Mouse (Mus musculus) retina, embryonic 14.5 days (tissue): Measurements from ENCODE around the gene Otop2.

ENCODE experiments used
- DNase-seq: peaks from one replicate; pipeline ENCODE4 v3.0.0-alpha.2; 2015; ENCODE audit warnings: low spot score

Gene Otop2

DNA sequence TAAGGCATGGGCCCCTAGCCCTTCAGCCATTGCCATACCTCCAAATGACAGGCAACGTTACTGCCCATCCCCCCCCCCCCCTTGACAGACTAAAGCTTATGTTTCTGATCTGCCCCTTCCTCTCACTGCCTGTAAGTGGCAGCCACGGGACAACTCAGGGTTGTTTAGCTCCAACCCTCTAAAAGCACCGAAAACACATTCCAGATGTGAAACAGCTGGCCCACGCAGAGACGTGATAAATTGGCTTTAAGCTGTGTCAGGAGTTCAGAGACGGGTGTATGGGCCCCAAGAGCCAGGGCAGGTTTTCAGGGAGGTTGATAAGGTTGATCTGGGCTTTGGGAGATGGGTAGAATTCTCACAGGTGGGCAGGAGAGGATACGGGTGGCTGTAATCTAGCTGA, 38.6 kb downstream of the Otop2 start:
- DNase-seq: no peak

DNA sequence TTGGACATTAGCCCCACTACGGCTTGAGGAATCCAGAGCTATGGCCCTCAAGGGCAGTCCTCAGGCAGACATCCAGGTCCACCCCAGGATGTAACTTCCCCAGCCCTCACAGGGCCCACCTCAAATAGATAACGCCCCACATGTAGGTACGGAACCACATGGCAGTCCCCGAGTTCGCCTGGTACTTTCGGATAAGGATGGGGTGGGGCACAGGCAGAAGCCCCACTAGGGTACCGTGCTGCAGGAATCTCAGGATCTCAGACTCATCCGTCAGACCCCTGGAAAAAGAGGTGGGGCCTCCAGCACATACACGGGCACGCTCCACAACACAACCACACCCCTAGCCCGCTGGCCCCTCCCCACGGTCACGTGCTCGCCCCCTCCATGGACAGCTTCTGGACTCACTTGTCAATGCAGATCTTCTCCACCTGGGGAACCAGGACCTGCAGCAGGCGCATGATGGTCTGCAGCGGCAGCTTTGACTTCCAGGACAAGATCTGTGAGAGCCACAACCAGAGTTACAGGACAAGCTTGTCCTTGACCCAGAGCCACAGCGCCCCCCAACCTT, 41.8 kb downstream of the Otop2 start:
- DNase-seq: no peak

DNA sequence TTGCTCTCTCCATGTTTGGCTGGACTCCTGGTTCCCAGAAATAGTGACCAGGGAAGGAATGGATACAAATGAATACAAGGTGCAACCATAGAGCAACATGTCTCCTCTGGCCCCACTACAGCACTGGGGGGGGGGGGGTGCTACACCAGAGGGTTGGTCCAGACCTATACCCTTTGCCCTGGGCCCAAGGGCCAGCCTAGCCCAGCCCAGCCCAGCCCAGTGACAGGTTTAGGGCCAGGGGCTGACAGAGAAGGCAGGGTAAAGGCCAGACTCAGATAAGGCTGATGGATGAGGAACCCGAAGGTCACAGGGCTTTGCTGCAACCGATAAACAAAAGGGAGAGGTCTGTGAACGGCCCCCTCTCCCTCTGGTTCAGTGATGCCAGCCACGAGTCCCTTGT, 43.0 kb downstream of the Otop2 start:
- DNase-seq: no peak

DNA sequence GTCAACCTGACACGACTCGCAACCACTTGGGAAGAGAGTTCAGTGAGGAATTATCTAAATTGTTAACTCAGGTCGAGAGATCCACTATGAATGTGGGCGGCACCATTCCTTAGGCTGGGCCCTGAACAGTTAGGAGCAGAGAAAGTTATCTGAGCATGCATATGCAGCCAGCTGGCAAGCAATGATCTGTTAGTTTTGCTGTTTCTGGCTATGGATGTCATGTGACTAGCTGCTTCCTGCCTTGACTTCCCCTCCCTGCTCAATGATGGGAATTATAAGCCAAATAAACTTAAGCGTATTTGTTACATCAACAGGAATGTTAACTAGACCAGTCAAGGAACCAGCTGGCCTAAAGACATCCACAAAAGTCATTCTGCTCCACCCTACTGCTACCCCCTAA, 46.4 kb downstream of the Otop2 start:
- no peak for DNase-seq

DNA sequence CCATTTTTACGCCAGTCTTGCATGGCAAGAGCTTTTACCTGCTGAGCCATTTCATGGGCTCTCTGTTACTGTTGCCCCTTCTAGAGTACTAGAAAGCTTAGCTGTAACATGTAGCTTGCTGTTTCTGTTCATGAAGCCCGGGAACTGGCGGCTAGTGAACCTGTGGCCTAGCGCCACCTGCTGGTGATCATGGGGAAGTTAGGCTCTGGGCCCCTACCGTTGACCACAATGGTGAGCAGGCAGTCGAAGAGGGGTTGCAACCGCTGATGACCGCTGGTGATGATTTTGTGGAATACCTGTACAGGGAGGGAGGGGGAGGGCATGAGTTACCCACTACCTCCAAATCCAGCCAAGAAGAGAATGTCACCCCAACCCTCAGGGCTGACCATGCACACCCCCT, 47.2 kb downstream of the Otop2 start:
- peak; percentile 95 for DNase-seq

DNA sequence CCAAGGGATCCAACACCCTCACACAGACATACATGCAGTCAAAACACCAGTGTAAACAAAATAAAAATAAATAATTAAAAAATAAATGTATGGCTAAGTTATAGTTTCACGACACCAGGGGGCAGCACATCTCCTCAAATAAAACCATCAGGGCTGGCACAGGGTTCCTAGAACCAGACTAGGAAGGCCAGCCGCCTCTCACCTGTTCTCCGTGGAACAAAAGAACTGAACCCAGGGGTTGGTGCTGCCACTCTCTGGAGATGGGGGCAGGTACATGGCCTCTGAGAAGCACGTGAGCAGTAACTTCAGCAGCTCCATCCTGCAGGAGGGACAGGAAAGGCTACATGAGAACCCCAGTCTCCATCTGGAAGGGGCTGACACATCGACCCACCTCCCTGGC, 51.5 kb downstream of the Otop2 start:
- DNase-seq: peak; percentile 87

DNA sequence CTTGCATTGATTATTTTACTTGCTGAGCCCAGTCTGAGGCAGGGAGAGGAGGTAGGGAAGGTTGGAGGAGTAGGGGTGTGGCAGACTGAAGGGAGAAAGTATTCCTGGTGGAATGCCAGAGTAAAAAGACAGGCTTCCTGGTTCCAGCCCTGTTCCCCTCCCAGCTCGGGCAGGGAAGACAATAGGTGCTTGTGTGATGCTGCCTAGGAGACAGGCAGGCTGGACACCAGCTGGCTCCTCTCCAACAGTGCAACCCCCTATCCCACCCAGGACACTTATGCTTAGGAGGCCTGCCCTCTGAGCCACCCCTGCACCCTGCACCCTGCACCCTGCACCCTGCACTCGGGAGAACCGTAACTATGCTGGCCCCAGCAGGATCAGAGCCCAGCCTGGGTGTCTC, 52.3 kb downstream of the Otop2 start:
- DNase-seq: no peak

DNA sequence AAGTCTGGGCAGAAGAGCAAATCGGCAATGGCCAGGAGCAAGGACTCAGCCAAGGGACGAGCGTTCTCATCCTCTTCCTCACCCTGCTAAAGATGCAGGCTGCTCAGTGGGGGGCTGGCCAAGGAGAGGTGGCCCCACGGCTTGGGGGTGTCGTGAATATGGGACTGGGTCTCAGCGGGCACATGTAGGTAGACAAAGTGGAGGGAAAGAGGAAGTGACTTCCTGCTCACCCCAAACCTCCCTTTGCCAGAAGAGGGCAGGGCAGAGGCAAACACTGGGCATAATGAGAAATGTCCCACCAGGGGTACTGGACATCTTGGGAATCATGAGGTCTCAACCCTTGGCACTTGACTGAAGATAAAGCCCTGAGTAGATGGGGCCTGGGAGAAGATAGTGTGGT, 52.8 kb downstream of the Otop2 start:
- no peak for DNase-seq

DNA sequence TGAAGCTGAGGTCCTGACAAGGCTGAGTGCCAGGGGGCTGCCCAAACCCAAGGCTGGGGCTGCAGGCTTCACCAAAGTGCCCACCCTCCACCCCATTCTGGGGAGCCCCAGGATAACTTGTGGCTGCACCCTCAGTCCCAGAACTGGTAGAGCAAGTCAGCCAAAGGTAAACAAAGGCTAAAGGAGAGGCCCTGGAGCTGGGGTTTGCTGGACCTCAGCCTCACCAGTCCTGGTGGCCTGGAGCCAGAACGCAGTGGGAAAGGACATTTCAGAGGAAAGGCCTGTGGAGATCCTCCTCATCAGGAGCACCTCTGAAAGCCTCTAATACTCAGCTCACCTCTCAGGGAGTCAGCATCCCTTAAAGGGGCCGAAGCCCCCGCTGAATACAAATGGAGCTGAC, 57.2 kb downstream of the Otop2 start:
- no peak for DNase-seq

DNA sequence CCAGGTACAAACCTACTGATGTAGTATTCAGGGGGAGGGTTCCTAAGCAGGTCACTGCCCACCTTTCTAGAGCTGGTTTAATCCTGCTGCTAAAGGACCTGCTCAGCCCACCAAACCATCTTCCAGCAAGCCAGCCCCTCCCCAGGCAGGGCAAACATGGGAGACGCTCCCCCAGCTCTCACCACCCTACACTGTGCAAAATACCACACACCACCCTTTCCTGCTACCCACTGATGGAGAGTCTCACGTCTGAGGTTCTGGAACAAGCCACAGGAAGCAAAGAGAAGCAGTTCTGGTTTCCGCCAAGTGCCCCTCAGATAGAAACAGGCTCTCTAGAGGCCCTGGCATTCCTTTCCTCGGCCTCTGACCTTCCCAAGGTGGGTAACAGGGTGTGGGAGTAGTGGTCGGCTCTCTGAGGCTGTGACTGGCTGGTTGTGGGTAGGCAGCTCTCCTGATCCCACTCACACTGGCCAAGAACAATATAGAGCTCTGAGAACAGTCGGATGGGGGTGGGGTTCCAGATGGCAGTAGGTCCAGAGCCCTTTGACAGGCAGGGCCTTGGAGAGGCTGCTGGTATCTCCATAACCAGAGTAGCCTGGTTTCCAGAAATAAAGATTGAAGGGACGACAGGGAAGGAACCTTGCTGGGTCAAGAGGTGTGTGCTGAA, 59.2 kb downstream of the Otop2 start:
- DNase-seq: no peak

DNA sequence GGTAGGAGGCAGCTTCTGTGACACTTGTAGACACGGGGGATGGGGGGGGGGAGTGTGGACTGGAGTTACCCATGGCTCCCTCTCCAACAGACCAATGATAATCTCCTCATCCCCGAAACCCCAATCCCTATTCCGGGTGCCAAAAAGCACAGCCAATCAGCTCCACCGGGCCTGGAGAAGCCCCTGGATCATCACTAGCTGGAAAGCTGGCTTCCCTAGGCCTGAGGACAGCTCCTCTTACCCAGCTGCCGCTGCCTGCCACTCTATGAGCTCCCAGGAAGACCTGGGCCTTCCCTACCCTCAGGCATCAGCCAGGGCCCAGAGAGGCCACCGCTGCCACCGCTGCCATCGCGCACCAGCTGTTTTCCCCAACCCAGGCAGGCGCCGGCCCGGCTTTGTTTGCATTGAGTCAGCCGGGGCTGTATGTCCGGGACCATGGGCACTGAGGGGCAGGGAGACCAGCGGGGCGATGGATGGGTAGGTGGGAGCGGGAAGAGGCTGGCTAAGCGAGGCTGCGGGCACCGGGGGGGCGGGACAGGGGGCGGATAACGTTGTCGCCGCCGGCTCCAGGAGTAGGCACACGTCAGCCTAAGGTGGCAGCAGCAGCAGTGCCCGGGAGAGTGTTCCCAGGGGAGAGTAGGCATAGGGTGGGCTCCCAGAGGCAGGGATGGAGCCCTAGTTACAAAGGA, 59.9 kb downstream of the Otop2 start:
- no peak for DNase-seq

DNA sequence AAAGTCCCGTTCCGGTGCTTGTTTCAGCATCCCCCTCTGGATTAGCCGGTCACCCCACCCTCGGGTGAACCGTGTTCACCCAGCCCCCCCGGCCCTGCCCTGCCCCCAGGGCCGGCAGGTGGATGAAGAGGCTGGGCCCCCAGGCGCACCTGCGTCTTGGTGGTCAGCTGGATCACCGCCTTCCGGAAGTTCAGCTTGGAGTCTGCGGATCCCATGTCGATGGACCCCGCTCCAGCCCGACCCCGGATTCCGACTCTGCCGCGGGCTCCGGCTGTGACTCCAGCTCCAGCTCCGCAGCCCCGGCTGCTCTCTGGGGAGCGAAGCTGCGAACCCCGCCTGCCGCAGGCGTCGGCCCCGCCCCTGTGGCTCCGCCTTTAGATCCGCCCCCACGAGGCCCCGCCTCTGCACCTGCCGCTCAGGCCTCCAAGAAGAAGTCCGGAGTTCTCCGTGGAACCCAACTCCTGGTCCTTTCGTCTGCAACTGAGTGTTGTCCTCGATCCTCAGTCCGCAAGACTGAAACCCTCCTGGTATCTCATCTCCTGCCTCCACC, 60.5 kb downstream of the Otop2 start, which contains the start of gene Hid1:
Gene Hid1 (minus strand): TSS at position 362 of the 550 bp plus-strand sequence.
- DNase-seq: peak; percentile 84

DNA sequence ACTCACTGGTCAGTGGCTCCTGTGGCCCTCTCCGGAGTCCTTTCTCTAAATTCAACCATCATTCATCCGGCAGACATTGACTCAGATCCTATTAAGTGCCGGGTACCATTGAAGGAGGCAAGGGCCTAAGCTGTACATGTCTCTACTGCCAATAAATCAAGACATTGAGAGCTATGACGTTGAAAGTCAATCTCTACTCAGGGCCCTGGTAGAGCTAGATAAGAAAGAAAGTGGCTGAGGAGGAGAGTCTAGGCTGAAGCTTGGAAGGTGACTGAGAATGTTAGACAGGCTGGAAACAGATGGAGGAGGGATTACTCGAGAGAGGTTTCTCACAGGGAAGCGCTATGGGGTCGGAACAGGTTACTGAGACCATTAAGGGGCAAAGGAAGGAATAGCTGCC, 63.4 kb downstream of the Otop2 start:
- DNase-seq: no peak

DNA sequence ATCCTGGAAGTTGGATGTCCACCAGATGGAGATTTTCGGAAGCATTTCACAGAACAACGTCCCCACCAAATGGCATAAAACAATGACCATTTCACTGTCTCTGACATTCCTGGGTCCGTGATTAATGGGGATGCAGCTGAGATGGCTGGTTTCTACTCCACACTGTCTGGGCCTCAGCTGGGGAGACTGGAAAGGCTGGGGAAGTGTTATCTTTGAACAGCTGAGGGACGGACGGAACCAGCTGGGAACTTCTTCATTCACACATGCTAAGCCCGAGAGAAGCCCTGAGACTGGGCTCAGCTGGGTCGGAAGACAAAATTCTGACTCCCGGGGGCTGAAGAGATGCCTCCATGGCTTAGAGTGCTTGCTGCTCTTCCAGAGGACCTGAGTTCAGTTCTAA, 64.4 kb downstream of the Otop2 start:
- no peak for DNase-seq

DNA sequence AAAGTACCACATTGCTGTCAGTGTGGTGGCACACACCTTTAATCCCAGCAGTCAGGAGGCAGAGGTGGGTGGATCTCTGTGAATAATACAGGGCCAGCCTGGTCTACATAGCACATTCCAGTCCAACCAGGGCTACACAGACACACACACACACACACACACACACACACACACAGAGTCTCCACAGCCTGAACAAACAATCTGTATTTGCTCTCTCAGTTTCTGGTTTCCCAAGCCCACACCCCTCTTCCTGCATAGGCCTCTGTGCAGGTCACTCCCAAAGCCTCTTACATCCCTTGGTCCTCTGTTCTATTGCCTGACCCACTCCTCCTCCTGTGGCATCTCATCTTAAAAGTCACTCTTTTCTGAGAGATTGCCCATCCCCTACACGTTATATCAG, 65.1 kb downstream of the Otop2 start:
- DNase-seq: no peak

DNA sequence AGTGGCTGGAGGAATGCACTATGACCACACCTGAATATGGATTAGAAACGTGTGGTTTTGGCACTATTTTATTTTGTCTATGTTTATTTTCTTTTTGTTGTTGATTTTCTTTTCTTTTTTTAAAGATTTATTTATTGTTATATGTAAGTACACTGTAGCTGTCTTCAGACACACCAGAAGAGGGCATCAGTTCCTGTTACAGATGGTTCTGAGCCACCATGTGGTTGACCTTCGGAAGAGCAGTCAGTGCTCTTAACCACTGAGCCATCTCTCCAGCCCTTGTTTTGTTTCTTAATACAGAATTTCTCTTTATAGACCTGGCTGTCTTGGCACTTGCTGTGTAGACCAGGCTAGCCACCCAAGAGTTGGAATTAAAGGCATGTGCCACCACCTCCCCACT, 65.8 kb downstream of the Otop2 start:
- no peak for DNase-seq

DNA sequence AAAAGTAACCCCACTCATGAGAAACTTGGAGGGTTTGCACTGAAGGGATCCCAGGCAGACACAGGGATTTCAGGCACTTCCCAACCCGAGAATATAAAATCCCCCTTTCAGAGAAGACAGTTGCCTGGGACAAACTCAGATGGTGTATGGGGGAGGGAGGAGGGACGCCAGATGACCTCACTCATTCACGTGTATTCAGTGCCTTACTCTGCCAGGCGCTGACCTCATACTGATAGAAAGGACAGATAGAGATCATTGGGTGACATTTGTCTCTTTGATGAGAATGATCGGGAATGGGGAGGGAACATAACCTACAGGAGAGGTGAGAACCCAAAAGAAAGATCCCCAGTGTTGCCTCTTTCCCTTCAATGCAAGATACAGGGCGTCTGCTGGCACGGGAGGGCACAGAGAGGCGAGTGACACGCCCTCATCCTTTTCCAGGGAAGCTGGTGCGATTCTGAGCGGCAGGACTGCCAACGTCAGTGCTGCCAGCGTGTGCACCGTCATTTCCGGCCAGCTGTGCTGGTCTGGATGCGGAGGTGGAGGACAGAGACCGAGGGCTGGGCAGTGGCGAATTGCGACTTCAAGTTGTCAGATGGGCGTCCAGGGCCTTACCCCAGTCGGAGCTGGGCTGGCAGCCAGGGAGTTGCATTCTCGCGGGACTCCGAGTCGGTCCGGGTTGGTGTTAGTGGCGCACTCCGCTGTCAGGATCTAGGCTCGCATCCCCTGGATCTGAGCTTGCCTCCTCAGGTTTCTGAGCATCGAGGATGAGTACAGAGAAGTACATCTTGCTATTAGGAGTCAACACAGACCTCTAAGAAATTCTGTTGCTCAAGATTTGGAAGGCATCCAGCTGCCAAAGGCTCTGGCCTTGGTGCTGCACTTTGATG, 67.1 kb downstream of the Otop2 start:
- DNase-seq: peak; percentile 67

DNA sequence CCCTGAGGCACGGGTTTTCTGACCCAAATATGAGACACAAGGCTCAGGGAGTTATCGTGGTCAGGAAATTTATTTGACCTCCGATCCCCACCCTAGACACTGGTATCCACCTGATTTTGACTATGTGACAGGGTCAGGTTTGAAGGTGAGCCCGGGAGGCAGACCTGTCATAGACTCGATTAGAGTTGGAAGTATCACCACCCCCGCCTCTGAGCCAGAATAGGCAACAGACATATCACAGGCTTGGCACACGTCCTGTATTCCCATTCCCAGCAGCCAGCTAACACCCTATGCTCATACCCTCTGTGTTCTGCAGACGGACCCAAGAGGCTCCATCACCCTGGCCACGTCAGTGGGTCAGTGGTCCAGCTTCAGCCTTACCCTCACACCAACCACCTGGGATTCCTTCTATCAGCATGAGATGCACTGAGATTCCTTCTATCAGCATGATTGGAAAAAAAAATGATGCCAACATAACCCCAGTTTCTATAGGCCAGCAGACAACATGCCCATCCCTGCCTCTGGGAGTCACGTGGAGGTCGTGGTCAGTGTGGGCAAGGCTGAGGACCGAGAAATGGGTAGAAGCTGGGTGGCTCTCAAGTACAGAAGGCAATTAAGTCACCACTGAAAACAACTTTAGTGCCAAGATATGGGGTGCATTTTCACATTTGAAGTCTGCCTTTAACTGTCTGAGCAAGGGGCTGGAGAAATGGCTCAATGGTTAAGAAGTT, 67.9 kb downstream of the Otop2 start:
- DNase-seq: no peak

DNA sequence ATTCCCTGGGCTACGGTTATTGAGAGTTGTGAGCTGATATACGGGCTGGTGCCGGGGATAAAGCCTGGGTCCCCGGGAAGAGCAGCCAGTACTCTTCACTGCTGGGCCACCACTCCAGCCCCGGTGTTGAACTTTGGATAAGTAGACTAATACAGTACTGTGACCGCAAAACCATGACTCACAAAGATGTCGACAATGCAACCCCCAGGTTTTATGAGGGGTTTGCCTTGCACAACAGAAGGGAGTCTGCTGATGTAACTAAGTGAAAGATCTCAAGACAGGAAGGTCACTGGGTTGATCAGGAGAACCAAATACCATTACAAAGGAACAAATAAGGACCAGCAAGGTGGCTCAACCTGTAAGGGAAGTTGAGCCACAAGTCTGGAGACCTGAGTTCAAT, 69.8 kb downstream of the Otop2 start:
- DNase-seq: no peak

DNA sequence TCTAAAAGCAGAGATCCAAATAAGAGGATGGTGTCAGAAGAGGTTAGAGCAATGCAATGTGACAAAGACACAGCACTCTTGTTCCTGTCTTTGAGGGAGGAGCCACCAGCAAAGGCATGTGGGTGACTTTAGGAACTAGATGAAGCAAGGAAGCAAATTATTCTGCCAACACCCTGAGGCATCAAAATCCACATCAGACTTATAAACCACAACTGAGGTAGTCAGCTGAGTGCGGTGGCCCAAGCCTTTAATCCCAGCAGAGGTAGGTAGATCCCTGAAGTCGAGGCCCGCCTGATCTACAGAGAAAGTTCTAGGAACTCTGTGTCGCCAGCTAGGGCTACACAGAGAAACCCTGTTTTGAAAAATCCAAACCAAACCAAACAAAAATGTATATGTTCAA, 70.3 kb downstream of the Otop2 start:
- DNase-seq: no peak

DNA sequence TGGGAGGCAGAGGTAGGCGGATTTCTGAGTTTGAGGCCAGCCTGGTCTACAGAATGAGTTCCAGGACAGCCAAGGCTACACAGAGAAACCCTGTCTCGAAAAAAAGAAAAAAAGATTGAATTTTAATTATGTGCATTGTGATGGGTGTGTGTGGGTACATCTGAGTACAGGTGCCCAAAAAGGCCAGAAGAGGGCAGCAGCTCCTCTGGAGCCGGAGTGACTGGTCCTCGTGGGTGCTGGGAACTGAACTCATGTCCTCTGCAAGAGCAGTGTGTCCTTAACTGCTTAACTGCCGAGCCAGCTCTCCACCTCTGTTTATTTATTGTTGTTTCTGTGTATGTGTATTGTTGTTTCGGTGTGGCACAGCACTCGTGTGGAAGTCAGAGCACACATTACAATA, 70.9 kb downstream of the Otop2 start:
- no peak for DNase-seq

DNA sequence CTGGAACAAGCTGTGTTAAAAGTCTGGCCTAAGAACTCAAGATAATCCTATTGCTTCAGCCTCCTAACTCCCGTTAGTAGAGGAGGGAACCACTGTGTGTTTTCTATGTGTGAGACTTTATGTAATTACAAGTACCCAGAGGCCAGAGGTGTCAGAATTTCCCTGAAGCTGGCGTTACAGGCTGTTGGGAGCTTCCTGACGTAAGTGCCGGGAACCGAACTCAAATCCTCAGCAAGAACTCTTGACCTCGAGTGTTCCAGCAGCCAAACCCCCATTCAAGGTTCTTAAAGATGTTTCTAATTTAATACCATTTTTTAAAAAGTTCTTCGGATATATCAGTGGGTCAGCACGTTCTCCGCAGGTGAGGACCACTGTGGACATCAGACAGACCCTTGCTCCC, 74.3 kb downstream of the Otop2 start:
- DNase-seq: no peak
